Comparison of ENCODE assay signal across 8 mouse cellular contexts in genomic region chr6:121274356-121274755, GRCm38 (mm10). TPM values are rescaled to one million over a fixed set of nuclear protein-coding genes. Genes with fewer than 3 reads are reported as not detected.
DNase-seq lines count a peak whose midpoint lies in the region.

No protein-coding gene starts in this region.

- peak; percentile 45 for DNase-seq in adrenal gland, postnatal 10 days
- no peak for DNase-seq in adrenal gland, postnatal 25 days
- peak; percentile 52 for DNase-seq in layer of hippocampus, adult 11-12 months (ENCODE audit: low spot score)
- no peak for DNase-seq in layer of hippocampus, adult 9-11 months
- DNase-seq in ZHBTc4 (ENCODE audit: low read depth, low spot score): peak; percentile 76
- peak; percentile 64 to 76 for DNase-seq in kidney, postnatal 36 days
- DNase-seq in retina, postnatal 7 days (ENCODE audit: low read depth, low spot score): peak; percentile 17
- no peak for DNase-seq in testis, postnatal 14 days (ENCODE audit: low spot score)

RNA-seq across cellular contexts. Expression of gene Slc6a13, which starts 25.7 kb away (rescaled TPM):
- total RNA-seq in adrenal gland, postnatal 10 days (2021): 10 to 100 TPM; 11.4 to 27.6 TPM
- 1.4 and 2.3 TPM in 2 replicates for total RNA-seq in adrenal gland, postnatal 25 days (2021)

RNA-seq across cellular contexts. Expression of gene Usp18, which starts 28.6 kb away (rescaled TPM):
- total RNA-seq in adrenal gland, postnatal 10 days (2021): 1 to 10 TPM; 1.4 to 1.9 TPM
- 1.4 and 2.2 TPM in 2 replicates for total RNA-seq in adrenal gland, postnatal 25 days (2021)

Comparison
In these comparisons a context has a peak if more than half of its experiments do, and no peak if none do; other contexts are left out.
1. DNase-seq: peak in adrenal gland, postnatal 10 days (single experiment), layer of hippocampus, adult 11-12 months (single experiment), ZHBTc4 (single experiment), kidney, postnatal 36 days (2 of 2) and retina, postnatal 7 days (single experiment); none in adrenal gland, postnatal 25 days (single experiment), layer of hippocampus, adult 9-11 months (single experiment) and testis, postnatal 14 days (single experiment).